Mouse (Mus musculus) embryo, embryonic 11.5 days (tissue): ENCODE data around the gene Gpa33.
"Not testable (repeated sequence)": the region's sequence is repeated elsewhere in the genome, so short reads cannot be mapped to it uniquely, and the experiment has no call there.

Experiments
- DNase-seq: peaks from one replicate; pipeline ENCODE4 v3.0.0-alpha.2; 2012; ENCODE audit warnings: low read depth, low spot score

Gene Gpa33

DNA sequence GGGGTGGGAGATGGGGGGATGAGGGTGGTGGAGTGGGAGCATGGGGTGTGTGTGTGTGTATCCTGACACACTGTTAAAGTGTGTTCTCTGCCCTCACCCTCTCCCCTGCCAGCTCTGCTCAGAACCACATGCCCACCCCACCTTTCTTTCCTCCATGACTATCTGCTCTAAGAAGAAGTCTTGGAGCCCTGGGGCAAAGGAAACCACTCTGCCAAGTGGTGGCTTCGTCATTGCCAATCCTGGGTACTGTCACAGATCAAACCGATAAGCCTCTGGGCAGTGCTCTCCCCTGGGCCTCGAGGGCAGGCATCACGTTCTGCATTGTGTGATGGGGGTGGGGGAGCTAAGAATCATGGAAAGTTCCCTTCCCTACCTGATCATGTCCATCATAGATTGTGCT is 2.3 kb downstream of the Gpa33 start:
- DNase-seq, result no peak

DNA sequence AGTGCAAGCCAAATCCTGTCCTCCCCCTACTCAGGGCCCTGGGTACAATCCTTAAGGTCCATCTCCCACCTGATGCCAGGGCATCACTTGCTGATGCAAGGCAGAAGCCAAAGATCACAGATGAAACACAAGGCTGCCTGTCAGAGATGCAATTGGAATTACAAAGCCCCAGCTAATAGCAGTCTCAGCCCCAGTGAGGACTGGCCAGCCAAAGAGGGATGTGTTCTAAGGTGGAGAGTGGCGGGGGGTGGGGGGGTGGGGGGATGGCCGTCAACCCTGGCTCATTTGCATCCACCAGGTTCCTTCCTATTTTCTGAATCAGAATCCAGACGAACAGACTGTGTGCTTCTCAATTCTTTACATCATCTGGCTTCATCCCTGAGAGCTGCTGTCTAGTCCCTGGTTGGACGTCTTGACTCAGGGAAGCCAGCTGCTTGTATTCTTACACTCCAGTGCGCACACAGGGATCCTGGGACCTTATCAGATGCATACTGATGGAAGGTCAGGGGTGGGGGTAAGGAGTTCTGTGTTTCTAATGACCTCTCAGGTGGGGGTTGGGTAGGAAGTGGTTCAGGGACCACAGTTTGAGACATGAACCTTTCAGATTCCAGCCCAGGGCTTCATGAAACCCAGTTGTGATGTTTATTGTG is 5.2 kb downstream of the Gpa33 start:
- DNase-seq, result no peak

DNA sequence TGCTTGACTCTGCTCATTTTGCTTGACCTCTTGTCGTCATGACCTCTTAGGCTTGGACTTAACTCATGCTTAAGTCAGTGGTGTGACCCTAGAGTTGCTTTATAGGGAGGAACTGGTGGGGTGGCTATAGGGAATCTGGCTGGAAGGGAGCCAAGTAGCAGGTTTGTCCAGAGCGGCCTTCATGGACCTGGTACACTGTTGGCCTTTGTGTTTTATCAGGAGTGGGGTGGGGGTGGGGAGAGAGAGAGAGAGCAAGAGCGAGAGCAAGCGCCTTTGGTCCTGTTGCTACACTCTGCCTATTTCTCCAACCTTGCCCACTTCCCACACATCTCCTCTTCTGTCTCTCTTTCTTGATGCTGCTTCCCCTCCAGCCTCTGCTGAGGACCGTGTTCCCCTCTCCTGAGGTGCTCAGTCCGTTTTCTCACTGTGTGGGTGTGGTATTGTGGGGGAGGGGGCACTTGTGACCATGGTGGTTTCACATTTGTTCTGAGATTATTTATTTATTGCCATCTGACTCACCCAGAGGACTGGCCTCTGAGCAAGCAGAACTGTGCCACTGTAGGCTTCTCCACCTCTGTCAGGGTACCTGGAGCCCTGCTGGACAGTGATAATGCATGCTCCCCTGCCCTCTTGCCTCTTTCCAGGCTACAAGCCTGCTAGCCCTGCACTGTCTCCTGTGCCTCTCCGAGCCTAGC is 7.4 kb downstream of the Gpa33 start:
- no peak for DNase-seq

DNA sequence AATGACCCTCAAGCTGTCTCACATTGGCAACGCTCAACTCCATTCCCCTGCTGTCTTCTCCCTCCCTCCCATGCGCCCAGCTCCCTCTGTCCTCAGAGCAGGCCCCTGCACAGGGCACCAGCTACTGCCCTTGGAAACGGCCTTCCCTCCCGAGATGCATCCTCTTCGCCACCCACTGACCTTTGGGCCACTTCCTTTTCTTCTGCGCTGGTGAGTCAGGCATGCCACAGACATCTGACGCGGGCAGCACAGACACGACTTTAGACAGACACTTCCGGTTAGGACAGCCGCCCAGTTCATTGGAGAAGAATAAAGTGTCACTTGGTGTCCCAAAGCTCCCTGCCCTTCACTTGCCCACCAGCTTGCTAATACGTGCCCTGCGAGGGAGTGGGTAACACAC is 8.1 kb downstream of the Gpa33 start:
- DNase-seq, result no peak

DNA sequence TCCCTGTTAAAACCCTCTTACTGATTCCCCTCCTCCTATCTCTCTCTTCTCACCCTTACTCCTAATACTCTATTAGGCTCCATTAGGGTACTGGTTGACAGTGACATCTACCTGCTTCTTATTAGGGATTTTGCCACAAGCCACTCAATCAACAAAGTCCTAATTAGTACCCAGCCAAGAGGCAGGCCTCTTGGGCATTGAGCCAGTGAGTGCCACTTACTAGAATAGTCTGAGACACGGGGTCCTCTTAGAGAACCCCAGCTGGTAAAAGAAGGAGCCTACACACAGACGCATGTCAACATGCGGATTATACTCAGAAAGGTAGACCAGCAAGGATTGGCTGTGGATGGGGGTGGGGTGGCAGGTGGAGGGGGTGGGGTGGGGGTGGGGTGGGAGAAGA is 9.1 kb downstream of the Gpa33 start:
- no peak for DNase-seq

DNA sequence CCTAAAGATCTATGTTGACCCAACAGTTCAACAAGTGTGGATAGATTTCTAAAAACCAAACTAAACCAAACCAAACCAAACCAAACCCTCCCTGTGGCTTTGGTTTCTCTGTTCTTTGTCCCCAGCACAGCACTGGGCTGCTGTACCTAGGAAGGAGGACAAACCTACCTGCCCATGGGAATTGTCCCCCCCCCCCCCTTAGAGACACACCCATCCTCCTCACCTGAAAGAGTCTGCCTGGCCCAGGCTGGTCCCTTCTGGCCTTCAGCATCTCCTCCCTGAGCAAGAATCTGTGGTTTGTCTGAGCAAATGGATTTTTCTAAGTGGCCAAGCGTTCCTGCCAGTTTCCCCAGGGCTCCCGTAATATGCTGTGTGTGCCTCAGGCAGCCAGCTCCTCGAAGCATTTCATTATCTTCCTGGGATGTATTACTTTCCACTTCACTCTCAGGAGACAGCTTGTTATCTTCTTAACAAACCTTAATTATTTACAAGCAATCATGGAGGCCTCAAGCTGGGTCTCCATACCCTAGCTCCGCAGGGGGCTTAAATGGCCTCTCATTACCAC is 9.7 kb downstream of the Gpa33 start:
- DNase-seq, result no peak

DNA sequence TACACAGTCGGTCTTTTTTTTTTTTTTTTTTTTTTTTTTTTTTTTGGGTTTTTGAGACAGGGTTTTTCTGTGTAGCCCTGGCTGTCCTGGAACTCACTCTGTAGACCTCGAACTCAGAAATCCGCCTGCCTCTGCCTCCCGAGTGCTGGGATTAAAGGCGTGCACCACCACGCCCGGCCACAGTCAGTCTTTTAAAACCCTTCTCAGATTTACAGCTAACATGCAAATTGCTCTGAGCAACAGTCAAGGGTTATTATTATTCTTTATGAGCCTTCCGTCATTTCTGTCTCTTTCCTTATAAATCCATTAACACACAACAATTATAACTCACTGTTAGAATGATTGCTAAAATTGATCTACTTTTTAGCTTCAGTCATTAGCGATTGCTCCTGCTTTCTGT is 11.8 kb downstream of the Gpa33 start:
- not testable (repeated sequence) for DNase-seq

DNA sequence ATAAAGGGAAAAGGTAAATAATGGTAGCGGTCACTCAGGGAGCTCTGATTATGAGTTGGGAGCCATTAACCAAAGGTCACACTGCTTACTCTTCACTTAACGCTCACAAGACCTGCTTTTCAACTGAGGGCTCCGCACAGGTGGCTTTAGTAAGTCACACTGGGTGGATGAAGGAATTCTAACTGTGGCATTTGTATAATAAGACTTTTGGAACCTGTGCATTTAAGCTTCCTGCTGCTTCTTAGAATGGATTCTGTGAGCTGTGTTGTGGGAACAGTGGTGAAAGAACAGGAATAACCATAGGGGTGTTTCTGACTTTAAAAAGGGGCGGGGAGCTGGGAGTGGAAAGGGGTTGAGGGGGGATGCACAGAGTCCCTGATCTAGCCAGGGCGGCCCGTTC is 12.3 kb downstream of the Gpa33 start:
- no peak for DNase-seq

DNA sequence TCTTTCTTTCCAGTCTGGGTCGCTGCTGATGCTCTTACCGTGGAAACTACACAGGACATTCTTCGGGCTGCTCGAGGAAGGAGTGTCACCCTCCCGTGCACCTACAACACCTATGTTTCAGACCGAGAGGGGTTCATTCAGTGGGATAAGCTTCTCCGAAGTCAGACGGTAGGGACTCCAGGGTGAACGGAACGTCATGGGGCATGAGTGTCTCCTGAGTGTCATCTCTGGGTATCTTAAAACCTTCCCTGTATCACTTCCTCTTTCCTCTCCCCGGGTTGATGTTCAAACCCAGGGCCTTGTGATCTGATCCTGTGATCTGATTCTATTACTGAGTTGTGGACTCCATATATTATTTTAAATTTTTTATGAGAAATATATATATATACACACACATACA is 16.6 kb downstream of the Gpa33 start:
- no peak for DNase-seq

DNA sequence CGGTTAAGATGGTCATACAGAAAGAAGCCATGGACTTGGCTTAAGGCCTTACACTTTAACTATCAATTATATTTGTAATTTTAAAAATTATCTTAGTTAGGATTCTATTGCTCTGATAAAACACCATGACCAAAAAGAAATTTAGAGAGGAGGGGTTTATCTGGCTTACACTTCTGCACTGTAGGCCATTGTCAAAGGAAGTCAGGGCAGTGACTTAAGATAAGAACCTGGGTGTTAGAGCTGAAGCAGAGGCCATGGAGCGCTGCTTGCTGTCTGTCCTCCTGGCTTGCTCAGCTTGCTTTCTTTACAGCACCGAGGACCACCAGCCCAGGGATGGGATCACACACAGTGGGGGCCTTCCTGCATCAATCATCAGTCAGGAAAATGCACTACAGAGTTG is 17.6 kb downstream of the Gpa33 start:
- DNase-seq, result no peak

DNA sequence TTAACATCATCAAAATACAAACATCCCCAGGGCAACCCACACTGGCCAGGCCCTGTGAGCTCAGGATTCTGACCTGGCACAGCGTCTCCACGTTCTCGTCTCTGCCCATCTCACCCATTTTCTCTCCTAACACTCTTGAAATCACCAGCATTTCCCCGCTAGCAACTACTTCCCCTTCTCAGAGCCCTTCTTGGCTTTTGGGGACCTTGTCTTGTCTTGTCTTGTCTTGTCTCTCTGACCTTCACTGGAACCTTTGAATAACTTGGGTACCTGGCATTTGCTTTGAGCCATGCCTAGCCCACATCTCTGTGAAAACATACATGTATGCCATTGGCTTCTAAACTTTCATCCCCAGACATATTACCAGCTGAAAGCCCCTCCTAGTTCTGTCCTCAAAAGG is 19.4 kb downstream of the Gpa33 start:
- no peak for DNase-seq

DNA sequence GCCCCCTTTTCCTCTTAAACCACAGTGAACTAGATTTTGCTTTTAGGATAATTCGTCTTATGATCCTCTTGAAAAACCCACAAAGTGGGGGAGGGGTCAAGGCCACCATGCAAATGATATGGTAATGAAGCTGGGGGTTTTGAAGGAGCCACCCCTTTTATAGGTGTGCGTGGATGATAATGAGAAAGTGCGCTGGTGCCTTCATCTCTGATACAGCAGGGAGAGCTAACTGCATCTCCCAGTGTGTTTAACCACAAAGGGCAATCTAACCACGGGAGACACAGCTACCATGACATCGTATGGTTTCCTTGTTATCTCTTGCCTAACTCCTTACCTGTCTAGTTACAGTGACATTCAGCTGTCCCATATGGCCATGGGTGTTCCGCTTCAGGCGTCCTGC is 20.0 kb downstream of the Gpa33 start:
- no peak for DNase-seq

DNA sequence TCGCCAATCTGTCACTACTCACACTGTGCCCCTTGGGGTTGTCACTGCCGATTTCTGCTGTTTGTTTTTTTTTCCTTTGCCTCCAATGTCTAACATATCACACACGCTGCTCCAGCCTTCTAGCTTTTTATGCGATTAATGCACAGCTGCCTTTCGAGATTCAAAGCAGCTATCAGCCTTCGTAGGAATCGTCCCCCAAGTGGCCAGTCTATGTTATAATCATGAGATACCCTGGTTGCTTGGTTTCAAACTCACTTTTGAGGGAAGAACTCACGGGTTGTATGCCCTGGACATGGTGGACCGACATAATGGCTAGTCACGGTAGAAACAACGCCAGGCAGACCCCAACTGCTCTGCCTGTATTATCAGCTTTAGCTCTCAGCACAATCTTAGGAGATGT is 21.3 kb downstream of the Gpa33 start:
- DNase-seq, result no peak

DNA sequence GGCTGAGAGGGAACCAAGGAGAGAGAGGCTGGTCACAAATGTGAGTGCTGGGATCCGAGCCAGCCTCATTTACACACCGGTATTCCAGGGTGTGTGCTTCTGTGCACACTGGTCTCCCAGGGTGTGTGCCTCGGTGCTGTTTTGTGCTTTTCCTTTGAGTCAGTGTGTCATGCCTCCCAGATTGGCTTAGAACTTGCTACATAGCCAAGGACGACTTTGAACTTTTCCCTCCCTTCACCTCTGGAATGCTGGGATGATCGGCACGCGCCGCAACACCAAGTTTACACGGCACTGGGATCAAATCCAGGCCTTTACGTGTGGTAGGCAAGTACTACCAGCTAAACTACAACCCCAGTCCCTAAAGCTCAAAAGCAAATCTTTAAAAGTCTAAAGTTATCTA is 22.0 kb downstream of the Gpa33 start:
- DNase-seq, result no peak

DNA sequence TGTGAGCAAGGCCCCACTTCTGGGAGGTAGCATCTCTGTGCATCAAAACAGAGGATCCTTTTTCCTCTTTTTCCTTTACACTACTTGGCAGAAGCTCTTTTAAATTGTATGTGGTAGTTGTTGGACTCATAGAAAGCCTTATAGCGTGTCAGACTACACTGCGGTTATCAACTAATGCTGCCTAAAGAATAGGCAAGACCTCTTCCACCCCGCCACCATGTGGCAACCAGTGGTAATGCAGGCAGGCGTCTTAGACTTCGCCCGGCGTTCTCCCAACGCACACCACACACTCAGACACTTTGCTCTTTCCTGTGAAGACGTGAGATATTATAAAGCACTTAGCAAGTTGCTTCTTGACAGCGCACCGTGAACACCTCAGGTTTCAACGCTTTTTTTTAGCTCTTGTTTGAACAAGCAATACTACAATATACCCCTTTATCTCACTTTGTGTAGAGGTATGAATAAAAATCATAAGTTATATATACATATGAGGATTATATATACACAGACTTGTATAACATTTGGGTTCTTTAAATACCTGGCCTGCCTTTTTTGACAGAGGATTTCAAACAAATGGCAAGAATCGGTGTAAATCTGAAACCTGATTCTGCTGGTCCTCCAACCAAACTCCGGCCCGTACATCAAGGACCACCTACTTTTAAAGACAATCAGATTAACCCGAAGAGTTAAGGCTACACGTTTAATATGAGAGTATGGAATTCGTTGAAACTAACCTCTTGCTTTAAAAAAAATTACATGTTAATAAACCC is 23.5 kb downstream of the Gpa33 start:
- peak; percentile 73 for DNase-seq

DNA sequence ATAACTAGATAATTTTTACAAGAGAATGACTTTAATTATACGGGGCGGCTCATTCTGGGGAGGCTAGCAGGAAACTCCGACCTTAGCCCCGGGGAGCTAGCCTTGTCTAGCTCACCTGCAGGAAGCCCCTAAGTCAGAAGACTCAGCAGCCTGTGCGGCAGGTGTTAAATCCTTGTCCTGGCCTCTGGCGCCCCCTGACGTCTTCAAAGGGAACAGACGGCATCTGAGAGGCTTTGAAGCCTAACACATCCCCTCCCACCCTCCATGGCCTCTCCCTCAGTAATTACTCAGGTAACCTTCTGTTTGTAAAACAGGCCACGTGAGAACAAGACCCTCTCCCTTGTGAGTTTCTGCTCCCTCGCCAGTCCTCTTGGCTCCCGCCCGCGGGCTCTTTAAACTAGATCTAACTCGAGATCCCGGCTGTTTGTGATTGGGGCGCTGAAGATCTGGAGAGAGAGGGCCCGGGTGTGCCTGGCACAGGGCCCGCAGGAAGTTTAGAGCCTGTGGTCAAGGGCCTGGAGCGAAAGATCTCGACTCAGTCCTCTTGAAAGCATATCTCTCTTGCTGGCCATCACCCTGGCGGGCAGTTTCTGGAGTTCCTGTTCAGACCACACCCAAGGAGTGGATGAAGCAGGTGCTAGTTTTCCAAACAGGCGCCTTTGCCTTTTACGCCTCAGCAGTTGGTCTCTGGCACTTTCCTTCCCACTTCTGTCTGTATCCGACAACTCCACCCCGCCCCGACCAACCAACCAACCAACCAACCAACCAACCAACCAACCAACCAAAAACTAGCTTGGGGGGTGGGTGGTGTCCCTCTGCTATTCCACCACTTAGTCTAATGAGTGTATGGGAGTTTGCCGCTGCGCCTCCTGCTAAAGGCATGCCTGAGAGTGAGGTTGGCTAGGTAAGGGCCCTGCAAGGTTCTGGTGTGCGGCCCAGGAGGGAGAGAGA is 24.4 kb downstream of the Gpa33 start:
- DNase-seq, result peak; percentile 72

DNA sequence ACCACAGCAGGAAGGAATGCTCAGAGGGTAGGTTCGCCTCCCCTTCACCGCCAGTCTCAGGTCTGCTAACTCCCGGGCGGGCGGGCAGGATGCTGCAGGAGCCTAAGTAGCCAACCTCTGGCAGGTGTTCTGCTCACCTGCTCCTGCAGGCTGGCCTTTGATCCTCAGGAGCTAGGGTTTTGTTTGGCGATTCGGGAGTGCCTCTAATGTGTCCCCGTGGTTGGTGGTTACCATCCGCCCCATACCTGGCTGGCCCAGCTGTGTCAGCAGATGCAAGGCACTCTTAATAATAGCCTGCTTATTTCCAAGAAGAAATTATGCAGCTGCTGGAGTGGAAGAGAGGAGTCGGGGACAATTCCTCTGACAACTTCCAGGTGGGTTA is 25.1 kb downstream of the Gpa33 start:
- no peak for DNase-seq

DNA sequence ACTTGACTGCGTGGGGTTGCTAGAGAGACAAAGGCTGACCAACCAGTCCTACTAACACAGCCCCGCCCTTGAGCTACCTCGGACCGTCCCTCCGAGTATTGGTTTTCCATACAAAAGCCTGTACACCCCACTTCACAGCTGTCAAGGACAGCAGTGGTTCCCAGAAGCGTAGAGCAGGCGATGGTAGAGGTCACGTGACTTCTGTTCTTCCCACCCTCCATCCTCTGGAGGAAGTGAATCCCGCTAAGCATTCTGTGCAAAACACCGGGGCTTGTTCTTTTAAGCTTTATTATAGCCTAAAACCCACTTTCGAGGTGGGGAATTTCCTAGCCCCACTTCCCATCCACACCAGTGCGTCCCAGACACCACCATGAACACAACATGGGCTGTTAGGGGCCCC is 27.7 kb downstream of the Gpa33 start:
- no peak for DNase-seq

DNA sequence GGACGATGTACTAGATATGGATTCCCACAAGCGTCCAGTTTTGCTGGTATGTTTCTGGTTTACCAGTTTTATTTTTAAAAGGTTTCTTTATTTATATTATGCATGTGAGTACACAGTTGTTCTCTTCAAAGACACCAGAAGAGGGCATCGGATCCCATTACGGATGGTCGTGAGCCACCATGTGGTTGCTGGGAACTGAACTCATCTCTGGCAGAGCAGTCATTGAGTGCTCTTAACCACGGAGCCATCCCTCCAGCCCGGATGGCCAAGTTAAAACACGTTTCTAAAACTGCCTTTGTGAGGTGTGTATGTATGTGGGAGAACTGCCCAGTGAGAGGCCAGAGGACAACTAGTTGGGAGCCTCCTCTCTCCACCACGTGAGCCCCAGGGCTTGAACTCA is 28.6 kb downstream of the Gpa33 start:
- DNase-seq, result no peak

DNA sequence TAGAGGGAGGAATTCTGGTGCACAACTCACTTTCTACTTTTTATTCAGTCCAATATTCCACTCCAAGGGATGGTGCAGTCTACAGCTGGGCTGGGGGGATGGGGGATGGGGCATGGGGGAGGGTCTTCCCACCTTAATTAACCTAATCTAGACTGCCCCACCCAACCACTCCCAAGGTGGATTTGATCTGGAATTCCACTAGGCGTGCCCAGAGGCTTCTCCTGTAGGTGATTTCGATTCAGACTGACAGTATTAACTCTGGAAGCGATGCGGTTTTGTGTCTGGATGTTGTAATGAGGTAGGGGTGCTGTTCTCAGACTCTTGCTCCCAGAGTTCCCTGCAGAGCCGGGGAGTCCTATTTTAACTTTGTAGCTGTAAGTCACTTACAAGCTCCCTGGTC is 30.1 kb downstream of the Gpa33 start:
- no peak for DNase-seq
